Mouse (Mus musculus) MEL (cell line): ENCODE data around the gene Catsperz. TPM values are rescaled to one million over a fixed set of nuclear protein-coding genes. Genes with fewer than 3 reads are reported as not detected.
A peak's percentile ranks its signal among the peaks of the same experiment; 100 is the strongest.

Experiments
- BHLHE40 ChIP-seq: IDR thresholded peaks from 2 replicates; pipeline ENCODE4 v1.6.1; 2012; ENCODE audit warnings: low read depth, mild to moderate bottlenecking, inconsistent platforms, low read length, improper control_type of control experiment, borderline replicate concordance
- CHD1 ChIP-seq: IDR thresholded peaks from 2 replicates; pipeline ENCODE4 v1.6.1; 2012; ENCODE audit warnings: low read depth, mild to moderate bottlenecking, inconsistent platforms, low read length, improper control_type of control experiment
- ELF1 ChIP-seq: IDR thresholded peaks from 2 replicates; pipeline ENCODE4 v1.6.1; 2014; ENCODE audit warnings: low read depth, mild to moderate bottlenecking, inconsistent platforms, low read length, improper control_type of control experiment, moderate library complexity
- EP300 ChIP-seq, 2 experiments: IDR thresholded peaks; 2 replicates each; pipeline ENCODE4 v1.6.1; 2011; ENCODE audit warnings: improper control_type of control experiment in 2 of 2, low read length in 2 of 2, low read depth in 1 of 2, mild to moderate bottlenecking in 1 of 2
- ETS1 ChIP-seq: IDR thresholded peaks from 2 replicates; pipeline ENCODE4 v1.6.1; 2012; ENCODE audit warnings: low read depth, mild to moderate bottlenecking, inconsistent platforms, low read length, improper control_type of control experiment, moderate library complexity
- HCFC1 ChIP-seq: IDR thresholded peaks from 2 replicates; pipeline ENCODE4 v1.6.1; 2012; ENCODE audit warnings: low read depth, mild to moderate bottlenecking, inconsistent platforms, low read length, improper control_type of control experiment, moderate library complexity
- KAT2A ChIP-seq: conservative IDR thresholded peaks from 2 replicates; pipeline ENCODE4 v1.6.1; 2012; ENCODE audit warnings: low read depth, low read length, improper control_type of control experiment, inconsistent platforms
- MAFK ChIP-seq: IDR thresholded peaks from 2 replicates; pipeline ENCODE4 v1.6.1; 2011; ENCODE audit warnings: low read depth, mild to moderate bottlenecking, low read length, improper control_type of control experiment, borderline replicate concordance
- MEF2A ChIP-seq: IDR thresholded peaks from 2 replicates; pipeline ENCODE4 v1.6.1; 2014; ENCODE audit warnings: low read depth, mild to moderate bottlenecking, inconsistent platforms, low read length, improper control_type of control experiment; ENCODE audit not compliant: poor library complexity, insufficient replicate concordance, severe bottlenecking; ENCODE audit errors: extremely low read depth
- MXI1 ChIP-seq: IDR thresholded peaks from 2 replicates; pipeline ENCODE4 v1.6.1; 2011; ENCODE audit warnings: mild to moderate bottlenecking, low read depth, low read length, improper control_type of control experiment
- MYB ChIP-seq: IDR thresholded peaks from 2 replicates; pipeline ENCODE4 v1.6.1; 2011; ENCODE audit warnings: mild to moderate bottlenecking, low read depth, low read length, improper control_type of control experiment
- NRF1 ChIP-seq: IDR thresholded peaks from 2 replicates; pipeline ENCODE4 v1.6.1; 2014; ENCODE audit warnings: low read depth, mild to moderate bottlenecking, inconsistent platforms, low read length, improper control_type of control experiment, moderate library complexity; ENCODE audit not compliant: poor library complexity, insufficient read depth, severe bottlenecking
- RCOR1 ChIP-seq: IDR thresholded peaks from 2 replicates; pipeline ENCODE4 v1.6.1; 2012; ENCODE audit warnings: low read depth, mild to moderate bottlenecking, inconsistent platforms, low read length, improper control_type of control experiment
- TBP ChIP-seq: IDR thresholded peaks from 2 replicates; pipeline ENCODE4 v1.8.0; 2011; ENCODE audit warnings: low read depth, low read length, improper control_type of control experiment
- TCF12 ChIP-seq: IDR thresholded peaks from 2 replicates; pipeline ENCODE4 v1.6.1; 2014; ENCODE audit warnings: low read depth, mild to moderate bottlenecking, inconsistent platforms, low read length, improper control_type of control experiment, moderate library complexity
- USF1 ChIP-seq: IDR thresholded peaks from 2 replicates; pipeline ENCODE4 v1.6.1; 2014; ENCODE audit warnings: low read depth, mild to moderate bottlenecking, inconsistent platforms, low read length, improper control_type of control experiment, moderate library complexity
- USF2 ChIP-seq, 2 experiments: IDR thresholded peaks; 2 replicates each; pipeline ENCODE4 v1.6.1; 2011 to 2012; ENCODE audit warnings: improper control_type of control experiment in 2 of 2, low read length in 2 of 2, borderline replicate concordance in 1 of 2, inconsistent platforms in 1 of 2, low read depth in 1 of 2, mild to moderate bottlenecking in 1 of 2; ENCODE audit not compliant: insufficient read depth in 1 of 2
- ZMIZ1 ChIP-seq: IDR thresholded peaks from 2 replicates; pipeline ENCODE4 v1.6.1; 2012; ENCODE audit warnings: low read depth, mild to moderate bottlenecking, inconsistent platforms, low read length, improper control_type of control experiment, moderate library complexity
- ZNF384 ChIP-seq: IDR thresholded peaks from 2 replicates; pipeline ENCODE4 v1.6.1; 2012; ENCODE audit warnings: low read depth, mild to moderate bottlenecking, inconsistent platforms, low read length, improper control_type of control experiment
- polyA plus RNA-seq, 2 experiments: library from polyadenylated mRNA; stranded (reverse) in 1 of 2; unstranded in 1 of 2; fragments of >175 nt in 1 of 2; fragments of >200 nt in 1 of 2; gene quantifications; 2 replicates each; pipeline versions ENCODE4 v1.2.1 to v1.2.4; 2012; ENCODE audit warnings: low replicate concordance in 2 of 2, low read depth in 1 of 2; ENCODE audit not compliant: insufficient read length in 2 of 2, insufficient read depth in 1 of 2, missing spikeins in 1 of 2
- total RNA-seq: library from RNA; depleted of rRNA; stranded (reverse); fragments of 300-350 nt; gene quantifications from 2 replicates; pipeline ENCODE4 v1.2.3, GENCODE M21; 2012

Gene Catsperz
- total and polyA plus RNA-seq, 3 experiments, result 0.65 to 2.4 TPM; not detected in 1

DNA sequence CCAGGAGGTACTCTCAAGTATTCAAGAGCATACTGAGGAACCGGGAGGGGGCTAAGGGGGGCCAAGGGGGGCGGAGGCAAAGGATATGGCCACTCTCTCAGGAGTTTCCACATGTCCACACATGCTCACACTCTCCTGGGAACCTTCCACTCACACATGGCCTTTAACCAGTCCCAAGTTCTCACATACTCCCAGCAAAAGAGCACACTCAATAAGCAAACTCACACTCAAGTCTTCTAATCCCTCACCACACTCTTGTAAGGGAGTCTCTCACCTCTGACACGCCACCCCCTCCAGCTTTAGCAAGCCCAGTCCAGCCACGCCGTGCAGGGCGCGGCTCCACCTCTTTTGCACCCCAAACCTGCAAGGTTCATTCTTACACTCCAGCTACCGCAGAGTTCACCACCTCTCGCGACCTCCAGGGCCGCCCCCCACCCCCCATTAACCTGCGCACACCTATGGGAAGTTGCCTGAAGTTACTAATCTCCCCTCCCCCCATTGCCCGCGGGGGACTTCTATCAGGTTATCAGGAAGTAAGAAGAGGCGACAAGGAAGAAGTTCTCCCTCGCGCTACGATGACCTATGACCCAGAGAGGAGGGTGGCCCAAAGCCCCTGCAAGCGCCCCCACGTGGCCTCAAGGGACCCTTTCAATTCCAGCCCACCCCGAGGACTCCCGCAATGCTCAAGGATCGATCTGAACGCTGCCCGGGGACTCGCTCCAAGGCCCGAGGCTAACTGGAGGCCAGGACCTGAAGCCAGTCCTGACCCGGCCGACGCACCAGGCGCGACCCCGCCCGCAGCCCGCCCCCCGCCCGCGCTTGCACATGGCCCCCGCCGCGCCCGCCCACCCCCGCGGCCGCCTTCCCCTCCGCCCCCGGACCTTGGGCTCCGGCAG lies 4.2 kb downstream of the Catsperz start (continued):
- TF ChIP-seq MEF2A (no peak), RCOR1 (no peak), ZMIZ1 (no peak), MXI1 (peak; percentile 73), ELF1 (peak; percentile 74), CHD1 (no peak), EP300 (IDR thresholded peaks at IDR 0.05; ENCODE audit: low read depth in 1 of 2, low read length in 2 of 2) (peak in 1 of 2 experiments; percentile 19; a peak in 1 of 4 replicates), TBP (no peak), ETS1 (peak; percentile 17; the same call in 1 of the 2 replicates), USF2 (IDR thresholded peaks at IDR 0.05; ENCODE audit: borderline replicate concordance in 1 of 2, insufficient read depth in 1 of 2, low read depth in 1 of 2, low read length in 2 of 2) (no peak), HCFC1 (peak; percentile 70; the same call in 1 of the 2 replicates), KAT2A (no peak), USF1 (0 out of 2 replicates have a peak, but pooled peaks have one; percentile 21), NRF1 (no peak), MYB (no peak), TCF12 (peak; percentile 28; the same call in 1 of the 2 replicates), BHLHE40 (no peak), MAFK (no peak), ZNF384 (no peak)
